Mouse (Mus musculus): Measurements from ENCODE around the gene Abhd14a. TPM values are rescaled to one million over a fixed set of nuclear protein-coding genes. Genes with fewer than 3 reads are reported as not detected.

Gene Abhd14a
- polyA plus RNA-seq, 1 experiment = 0.42 TPM

GRCm38 (mm10) chr9:106477649-106478048, 30.2 kb upstream of the Abhd14a start:
- peaks cover 27% of the 10 kb centered on the region for H3K36me3 ChIP-seq (ENCODE audit: control insufficient read depth)
- H3K27me3 ChIP-seq (ENCODE audit: control insufficient read depth) = no peaks in the 10 kb centered on the region
- peak overlapping the region; percentile 69 for H3K4me3 ChIP-seq (replicated peaks)
- TF ChIP-seq GATA1 (IDR thresholded peaks at IDR 0.05; ENCODE audit: low read length) (no peak), TAL1 (IDR thresholded peaks at IDR 0.05; ENCODE audit: low read length) (no peak)
- H3K4me1 ChIP-seq (ENCODE audit: control insufficient read depth) = peaks cover 46% of the 10 kb centered on the region
- H3K9me3 ChIP-seq (ENCODE audit: control insufficient read depth, low read length) = no peaks in the 10 kb centered on the region

GRCm38 (mm10) chr9:106476924-106477484, 29.5 kb upstream of the Abhd14a start, which contains the start of gene Parp3:
Gene Parp3 (minus strand): TSS chr9:106476949.
- Histone ChIP-seq H3K4me1 (ENCODE audit: control insufficient read depth) (peaks cover 46% of the 10 kb centered on the region), H3K9me3 (ENCODE audit: control insufficient read depth, low read length) (no peaks in the 10 kb centered on the region), H3K27me3 (ENCODE audit: control insufficient read depth) (no peaks in the 10 kb centered on the region), H3K36me3 (ENCODE audit: control insufficient read depth) (peaks cover 25% of the 10 kb centered on the region), H3K4me3 (replicated peaks) (peak within 1 kb of the TSS; percentile 69)
- no peak for TF ChIP-seq GATA1 (IDR thresholded peaks at IDR 0.05; ENCODE audit: low read length)
- TF ChIP-seq TAL1 (IDR thresholded peaks at IDR 0.05; ENCODE audit: low read length) = no peak

GRCm38 (mm10) chr9:106476002-106476923, 28.8 kb upstream of the Abhd14a start:
- peak overlapping the region; percentile 69 for H3K4me3 ChIP-seq (replicated peaks)
- H3K4me1 ChIP-seq (ENCODE audit: control insufficient read depth) = peaks cover 46% of the 10 kb centered on the region
- H3K27me3 ChIP-seq (ENCODE audit: control insufficient read depth) = no peaks in the 10 kb centered on the region
- TF ChIP-seq TAL1 (IDR thresholded peaks at IDR 0.05; ENCODE audit: low read length) (no peak), GATA1 (IDR thresholded peaks at IDR 0.05; ENCODE audit: low read length) (no peak)
- H3K9me3 ChIP-seq (ENCODE audit: control insufficient read depth, low read length) = no peaks in the 10 kb centered on the region
- peaks cover 20% of the 10 kb centered on the region for H3K36me3 ChIP-seq (ENCODE audit: control insufficient read depth)

- no peaks in the 10 kb centered on the region for H3K27me3 ChIP-seq (ENCODE audit: control insufficient read depth)
- TF ChIP-seq GATA1 (IDR thresholded peaks at IDR 0.05; ENCODE audit: low read length) (no peak), TAL1 (IDR thresholded peaks at IDR 0.05; ENCODE audit: low read length) (no peak)
- peak within 1 kb of the TSS; percentile 69 for H3K4me3 ChIP-seq (replicated peaks)
- peaks cover 46% of the 10 kb centered on the region for H3K4me1 ChIP-seq (ENCODE audit: control insufficient read depth)
- H3K9me3 ChIP-seq (ENCODE audit: control insufficient read depth, low read length) = no peaks in the 10 kb centered on the region
- peaks cover 13% of the 10 kb centered on the region for H3K36me3 ChIP-seq (ENCODE audit: control insufficient read depth)
Observed at GRCm38 (mm10) chr9:106475663-106476001, 28.2 kb upstream of the Abhd14a start, which contains the start of gene Rrp9. Gene Rrp9 (plus strand): TSS chr9:106475963.

- TF ChIP-seq TAL1 (IDR thresholded peaks at IDR 0.05; ENCODE audit: low read length) (no peak), GATA1 (IDR thresholded peaks at IDR 0.05; ENCODE audit: low read length) (no peak)
- Histone ChIP-seq H3K4me1 (ENCODE audit: control insufficient read depth) (peaks cover 46% of the 10 kb centered on the region), H3K36me3 (ENCODE audit: control insufficient read depth) (peaks cover 7% of the 10 kb centered on the region), H3K4me3 (replicated peaks) (no peak overlapping the region), H3K27me3 (ENCODE audit: control insufficient read depth) (no peaks in the 10 kb centered on the region), H3K9me3 (ENCODE audit: control insufficient read depth, low read length) (no peaks in the 10 kb centered on the region)
Observed at GRCm38 (mm10) chr9:106475046-106475445, 27.6 kb upstream of the Abhd14a start.

- no peaks in the 10 kb centered on the region for H3K27me3 ChIP-seq (ENCODE audit: control insufficient read depth)
- peaks cover 46% of the 10 kb centered on the region for H3K4me1 ChIP-seq (ENCODE audit: control insufficient read depth)
- no peaks in the 10 kb centered on the region for H3K9me3 ChIP-seq (ENCODE audit: control insufficient read depth, low read length)
- peaks cover 2% of the 10 kb centered on the region for H3K36me3 ChIP-seq (ENCODE audit: control insufficient read depth)
- H3K4me3 ChIP-seq (replicated peaks) = no peak overlapping the region
- no peak for TF ChIP-seq GATA1 (IDR thresholded peaks at IDR 0.05; ENCODE audit: low read length)
- no peak for TF ChIP-seq TAL1 (IDR thresholded peaks at IDR 0.05; ENCODE audit: low read length)
Observed at GRCm38 (mm10) chr9:106474456-106474855, 27.0 kb upstream of the Abhd14a start.

GRCm38 (mm10) chr9:106473753-106474105, 26.3 kb upstream of the Abhd14a start:
- H3K4me3 ChIP-seq (replicated peaks) = no peak overlapping the region
- peaks cover 43% of the 10 kb centered on the region for H3K4me1 ChIP-seq (ENCODE audit: control insufficient read depth)
- H3K9me3 ChIP-seq (ENCODE audit: control insufficient read depth, low read length) = no peaks in the 10 kb centered on the region
- no peaks in the 10 kb centered on the region for H3K27me3 ChIP-seq (ENCODE audit: control insufficient read depth)
- TF ChIP-seq GATA1 (IDR thresholded peaks at IDR 0.05; ENCODE audit: low read length) (no peak), TAL1 (IDR thresholded peaks at IDR 0.05; ENCODE audit: low read length) (no peak)
- H3K36me3 ChIP-seq (ENCODE audit: control insufficient read depth) = no peaks in the 10 kb centered on the region

GRCm38 (mm10) chr9:106473081-106473752, 25.7 kb upstream of the Abhd14a start:
- Histone ChIP-seq H3K4me3 (replicated peaks) (no peak overlapping the region), H3K36me3 (ENCODE audit: control insufficient read depth) (no peaks in the 10 kb centered on the region), H3K4me1 (ENCODE audit: control insufficient read depth) (peaks cover 42% of the 10 kb centered on the region), H3K9me3 (ENCODE audit: control insufficient read depth, low read length) (no peaks in the 10 kb centered on the region), H3K27me3 (ENCODE audit: control insufficient read depth) (no peaks in the 10 kb centered on the region)
- TF ChIP-seq TAL1 (IDR thresholded peaks at IDR 0.05; ENCODE audit: low read length) (no peak), GATA1 (IDR thresholded peaks at IDR 0.05; ENCODE audit: low read length) (no peak)

- H3K9me3 ChIP-seq (ENCODE audit: control insufficient read depth, low read length) = no peaks in the 10 kb centered on the region
- no peaks in the 10 kb centered on the region for H3K36me3 ChIP-seq (ENCODE audit: control insufficient read depth)
- no peaks in the 10 kb centered on the region for H3K27me3 ChIP-seq (ENCODE audit: control insufficient read depth)
- H3K4me1 ChIP-seq (ENCODE audit: control insufficient read depth) = peaks cover 34% of the 10 kb centered on the region
- no peak for TF ChIP-seq GATA1 (IDR thresholded peaks at IDR 0.05; ENCODE audit: low read length)
- TF ChIP-seq TAL1 (IDR thresholded peaks at IDR 0.05; ENCODE audit: low read length) = no peak
- no peak overlapping the region for H3K4me3 ChIP-seq (replicated peaks)
Observed at GRCm38 (mm10) chr9:106472321-106472720, 24.8 kb upstream of the Abhd14a start.

Data from erythroblast, embryonic 14.5 days (primary cell).